Mouse (Mus musculus) kidney, embryonic 16.5 days (tissue): ENCODE data around the gene Dnah8. TPM values are rescaled to one million over a fixed set of nuclear protein-coding genes. Genes with fewer than 3 reads are reported as not detected.

Experiments
- ATAC-seq: fragments of 200-750 bp; cut with Nextera tagmentation; 2 replicates; pipeline ENCODE4 v1.8.0; 2017; ENCODE audit warnings: moderate TSS enrichment; ENCODE audit not compliant: low FRiP score, low TSS enrichment
- H3K27ac ChIP-seq: fragments of 300-500 bp; sonication (generic); 2 replicates; pipeline ENCODE4 v1.5.1; 2014; ENCODE audit warnings: low read length
- H3K27me3 ChIP-seq: fragments of 300-500 bp; sonication (generic); 2 replicates; pipeline ENCODE4 v1.6.1; 2014; ENCODE audit warnings: low read length, control low read depth, mixed read lengths; ENCODE audit not compliant: insufficient read depth
- H3K36me3 ChIP-seq: fragments of 300-500 bp; sonication (generic); 2 replicates; pipeline ENCODE4 v1.6.1; 2014; ENCODE audit warnings: low read length, control low read depth, mixed read lengths; ENCODE audit not compliant: insufficient read depth
- H3K4me1 ChIP-seq: fragments of 300-500 bp; sonication (generic); 2 replicates; pipeline ENCODE4 v1.6.1; 2014; ENCODE audit warnings: low read length, control low read depth, mixed read lengths; ENCODE audit not compliant: insufficient read depth
- H3K4me2 ChIP-seq: fragments of 300-500 bp; sonication (generic); replicated peaks from 2 replicates; pipeline ENCODE4 v1.6.1; 2014; ENCODE audit warnings: low read depth, low read length
- H3K4me3 ChIP-seq: fragments of 300-500 bp; sonication (generic); 2 replicates; pipeline ENCODE4 v1.5.1; 2014; ENCODE audit warnings: mild to moderate bottlenecking, low read length
- H3K9ac ChIP-seq: fragments of 300-500 bp; sonication (generic); replicated peaks from 2 replicates; pipeline ENCODE4 v1.6.1; 2014; ENCODE audit warnings: low read length
- H3K9me3 ChIP-seq: fragments of 300-500 bp; sonication (generic); 2 replicates; pipeline ENCODE4 v1.6.1; 2016; ENCODE audit warnings: low read length, control low read depth
- WGBS: fragments of 180-500 bp; shearing (Covaris S2); extraction: QIAGEN DNeasy Blood & Tissue Kit; methylation state at CpG from one replicate; pipeline ENCODE4 v1.1.7; 2014; 5-methylcytosine and 5-hydroxymethylcytosine counted together
- polyA plus RNA-seq: library from polyadenylated mRNA; unstranded; fragments of >200 nt; fragmentation: Nextera tagmentation; extraction: Ambion mirVana; gene quantifications from 2 replicates; pipeline ENCODE4 v1.2.1, GENCODE M21; 2015

Gene Dnah8
- polyA plus RNA-seq, 1 experiment from 2014 or later, result 1.2 TPM

DNA sequence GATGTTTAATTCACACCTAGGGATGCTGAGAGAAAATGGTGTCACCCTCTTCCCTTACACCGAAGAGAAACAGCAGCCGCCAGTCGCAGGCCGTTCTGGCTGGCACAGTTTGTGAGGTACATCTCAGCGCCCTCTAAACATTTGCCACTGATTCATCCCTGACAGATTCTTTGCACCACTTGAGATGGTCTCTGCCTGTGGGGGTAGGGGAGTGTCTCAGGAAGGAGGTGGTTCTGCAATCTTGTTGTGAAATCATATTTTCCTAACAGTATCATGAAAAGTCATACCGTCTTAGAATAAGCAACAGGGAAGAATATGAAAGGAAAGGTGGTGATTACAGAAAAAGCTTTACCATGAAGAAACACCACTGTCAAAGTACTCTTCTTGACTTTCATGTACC lies 224.7 kb downstream of the Dnah8 start:
- no peak for ATAC-seq
- Histone ChIP-seq H3K4me3 (no peak overlapping the region), H3K9ac (no peak overlapping the region), H3K27me3 (no peaks in the 10 kb centered on the region; the same call in 1 of the 2 replicates), H3K4me2 (no peak overlapping the region), H3K27ac (no peak overlapping the region), H3K4me1 (no peaks in the 10 kb centered on the region; the same call in 1 of the 2 replicates), H3K9me3 (no peaks in the 10 kb centered on the region), H3K36me3 (no peaks in the 10 kb centered on the region)
- 91% methylated on average over 6 of the region's 6 CpGs for WGBS

GRCm38 (mm10) chr17:30849813-30850212 lies 225.7 kb downstream of the Dnah8 start:
- ATAC-seq, result no peak
- no peak overlapping the region for H3K4me2 ChIP-seq
- H3K27ac ChIP-seq, result no peak overlapping the region
- no peak overlapping the region for H3K9ac ChIP-seq
- H3K4me3 ChIP-seq, result no peak overlapping the region
- 95% methylated on average over 12 of the region's 12 CpGs for WGBS
- H3K27me3 ChIP-seq, result no peaks in the 10 kb centered on the region; the same call in 1 of the 2 replicates
- H3K36me3 ChIP-seq, result no peaks in the 10 kb centered on the region
- no peaks in the 10 kb centered on the region; the same call in 1 of the 2 replicates for H3K4me1 ChIP-seq
- H3K9me3 ChIP-seq, result no peaks in the 10 kb centered on the region

DNA sequence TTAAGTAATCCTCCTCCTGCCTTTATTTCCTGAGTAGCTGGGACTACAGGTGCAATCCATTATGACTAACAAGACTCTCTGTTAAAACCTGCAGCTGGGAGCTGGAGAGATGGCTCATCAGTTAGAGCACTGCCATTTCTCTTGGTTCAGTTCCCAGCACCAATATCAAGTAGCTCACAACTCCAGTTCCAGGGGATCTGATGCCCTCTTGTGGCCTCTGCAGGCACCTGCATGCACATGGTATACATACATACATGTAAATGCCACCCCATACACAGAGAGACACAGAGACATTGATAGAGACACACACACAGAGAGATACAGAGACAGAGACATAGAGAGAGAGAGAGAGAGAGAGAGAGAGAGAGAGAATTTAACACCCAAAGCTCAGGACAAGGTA lies 228.2 kb downstream of the Dnah8 start:
- Histone ChIP-seq H3K4me2 (no peak overlapping the region), H3K4me3 (no peak overlapping the region), H3K27me3 (no peaks in the 10 kb centered on the region), H3K4me1 (no peaks in the 10 kb centered on the region), H3K36me3 (no peaks in the 10 kb centered on the region), H3K9ac (no peak overlapping the region), H3K27ac (no peak overlapping the region), H3K9me3 (no peaks in the 10 kb centered on the region)
- no peak for ATAC-seq

- WGBS, result 91% methylated on average over 5 of the region's 5 CpGs
- H3K27me3 ChIP-seq, result no peaks in the 10 kb centered on the region
These were observed 233.2 kb downstream of the Dnah8 start for GRCm38 (mm10) chr17:30857347-30857746.

GRCm38 (mm10) chr17:30858586-30859259 lies 234.6 kb downstream of the Dnah8 start:
- Histone ChIP-seq H3K27ac (no peak overlapping the region), H3K9ac (no peak overlapping the region), H3K9me3 (no peaks in the 10 kb centered on the region), H3K4me2 (no peak overlapping the region), H3K27me3 (no peaks in the 10 kb centered on the region), H3K4me3 (no peak overlapping the region), H3K36me3 (no peaks in the 10 kb centered on the region), H3K4me1 (0 out of 2 replicates have a peak, but pooled peaks cover 7% of the 10 kb centered on the region)
- no peak for ATAC-seq
- 34% methylated on average over 11 of the region's 11 CpGs for WGBS

More at GRCm38 (mm10) chr17:30857347-30857746, 233.2 kb downstream of the Dnah8 start:
- H3K36me3 ChIP-seq, result no peaks in the 10 kb centered on the region
- no peak overlapping the region for H3K27ac ChIP-seq
- no peak overlapping the region for H3K4me2 ChIP-seq
- no peak for ATAC-seq
- H3K4me1 ChIP-seq, result 0 out of 2 replicates have a peak, but pooled peaks cover 7% of the 10 kb centered on the region
- no peaks in the 10 kb centered on the region for H3K9me3 ChIP-seq
- H3K9ac ChIP-seq, result no peak overlapping the region
- no peak overlapping the region for H3K4me3 ChIP-seq

DNA sequence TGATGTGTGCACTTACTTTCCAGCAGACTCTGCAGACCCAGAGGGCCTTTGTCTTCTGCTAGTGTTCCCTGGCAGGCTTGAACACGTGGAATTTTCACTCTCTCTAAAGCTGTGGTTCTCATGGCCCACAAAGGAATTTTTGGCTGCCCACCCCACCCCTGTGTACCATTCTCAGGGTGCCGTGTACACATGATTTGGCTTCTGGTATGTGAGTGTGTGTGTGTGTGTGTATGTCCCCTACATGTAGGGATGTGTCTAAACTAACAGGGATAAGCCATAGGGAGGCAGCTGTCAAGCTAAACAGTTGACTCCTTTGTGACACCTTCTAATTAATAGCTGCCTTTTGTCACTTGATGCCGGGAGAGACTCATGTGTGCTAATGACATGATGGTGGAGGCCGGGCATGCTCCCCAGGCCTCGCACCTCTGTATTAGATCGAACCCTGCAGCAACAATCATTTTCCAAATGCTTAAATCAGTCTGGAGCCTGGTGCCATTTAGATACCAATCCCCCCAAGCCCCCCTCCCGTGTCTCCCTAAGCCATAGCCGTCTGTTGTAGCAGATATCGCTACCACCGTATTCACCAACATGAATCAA lies 235.9 kb downstream of the Dnah8 start:
- no peak for ATAC-seq
- 39% methylated on average over 10 of the region's 10 CpGs for whole genome bisulfite sequencing

GRCm38 (mm10) chr17:30860606-30861005 lies 236.5 kb downstream of the Dnah8 start:
- WGBS, result 53% methylated on average over 7 of the region's 7 CpGs

More for the DNA sequence above, 235.9 kb downstream of the Dnah8 start:
- H3K4me3 ChIP-seq, result no peak overlapping the region
- no peaks in the 10 kb centered on the region for H3K9me3 ChIP-seq
- H3K9ac ChIP-seq, result no peak overlapping the region
- H3K27me3 ChIP-seq, result no peaks in the 10 kb centered on the region
- 0 out of 2 replicates have a peak, but pooled peaks cover 7% of the 10 kb centered on the region for H3K4me1 ChIP-seq
- no peaks in the 10 kb centered on the region for H3K36me3 ChIP-seq
- H3K27ac ChIP-seq, result no peak overlapping the region
- H3K4me2 ChIP-seq, result no peak overlapping the region

DNA sequence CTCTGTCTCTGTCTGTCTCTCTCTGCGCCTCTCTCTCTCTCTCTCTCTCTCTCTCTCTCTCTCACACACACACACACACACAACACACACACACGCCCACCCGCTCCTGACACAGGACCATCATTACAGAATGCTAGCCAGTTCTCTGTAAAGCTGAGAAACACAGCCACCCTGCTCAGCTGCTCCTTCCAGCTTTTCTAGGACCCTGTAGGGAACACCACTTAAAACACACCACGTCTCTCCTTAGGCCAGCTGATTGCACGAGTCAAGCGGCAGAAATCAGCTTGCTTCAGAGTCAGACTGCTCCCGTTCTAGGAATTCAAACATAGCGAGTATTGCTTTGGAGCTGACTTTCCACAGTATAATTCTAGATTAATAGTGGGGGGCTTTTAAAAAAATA lies 242.1 kb downstream of the Dnah8 start:
- no peak overlapping the region for H3K27ac ChIP-seq
- WGBS, result 68% methylated on average over 8 of the region's 8 CpGs
- no peaks in the 10 kb centered on the region for H3K27me3 ChIP-seq
- no peak for ATAC-seq
- H3K4me3 ChIP-seq, result no peak overlapping the region
- H3K36me3 ChIP-seq, result no peaks in the 10 kb centered on the region
- H3K9me3 ChIP-seq, result no peaks in the 10 kb centered on the region
- no peak overlapping the region for H3K4me2 ChIP-seq
- H3K9ac ChIP-seq, result no peak overlapping the region
- H3K4me1 ChIP-seq, result no peaks in the 10 kb centered on the region

More at GRCm38 (mm10) chr17:30860606-30861005, 236.5 kb downstream of the Dnah8 start:
- ATAC-seq, result no peak
- Histone ChIP-seq H3K4me3 (no peak overlapping the region), H3K27me3 (no peaks in the 10 kb centered on the region), H3K9me3 (no peaks in the 10 kb centered on the region), H3K36me3 (no peaks in the 10 kb centered on the region), H3K4me2 (no peak overlapping the region), H3K4me1 (0 out of 2 replicates have a peak, but pooled peaks cover 7% of the 10 kb centered on the region), H3K27ac (no peak overlapping the region), H3K9ac (no peak overlapping the region)

DNA sequence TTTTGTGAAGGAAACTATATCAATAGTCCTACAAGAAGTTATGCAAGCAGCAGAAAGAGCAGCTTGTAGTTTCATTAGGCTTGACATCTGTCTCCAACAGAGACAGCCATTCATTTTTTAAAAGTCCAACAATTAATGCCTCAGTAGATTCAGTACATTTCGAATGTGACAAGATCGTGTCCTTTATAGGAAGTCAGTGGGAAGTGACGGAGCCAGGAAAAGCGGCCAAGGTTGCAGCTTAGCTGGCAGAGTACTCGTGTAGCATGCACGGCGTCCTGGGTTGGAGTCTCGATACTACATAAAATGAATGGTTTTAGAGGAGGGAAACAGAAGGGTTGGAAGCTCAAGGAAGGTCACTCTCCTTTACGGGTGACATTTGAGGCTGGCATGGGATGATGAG lies 242.8 kb downstream of the Dnah8 start:
- Histone ChIP-seq H3K9ac (no peak overlapping the region), H3K4me2 (no peak overlapping the region), H3K27ac (no peak overlapping the region), H3K9me3 (no peaks in the 10 kb centered on the region), H3K4me1 (no peaks in the 10 kb centered on the region), H3K27me3 (no peaks in the 10 kb centered on the region), H3K4me3 (no peak overlapping the region), H3K36me3 (no peaks in the 10 kb centered on the region)
- ATAC-seq, result no peak
- WGBS, result 60% methylated on average over 9 of the region's 9 CpGs

GRCm38 (mm10) chr17:30871040-30871439 lies 246.9 kb downstream of the Dnah8 start:
- no peaks in the 10 kb centered on the region for H3K4me1 ChIP-seq
- H3K4me2 ChIP-seq, result no peak overlapping the region
- no peak overlapping the region for H3K4me3 ChIP-seq
- H3K27ac ChIP-seq, result no peak overlapping the region
- 0 out of 2 replicates have a peak, but pooled peaks cover 5% of the 10 kb centered on the region for H3K9me3 ChIP-seq
- ATAC-seq, result no peak
- no peak overlapping the region for H3K9ac ChIP-seq
- H3K36me3 ChIP-seq, result no peaks in the 10 kb centered on the region
- 35% methylated on average over 10 of the region's 10 CpGs for WGBS
- H3K27me3 ChIP-seq, result no peaks in the 10 kb centered on the region
